Mouse (Mus musculus): ENCODE measurements around the gene Snapc4.

DNA sequence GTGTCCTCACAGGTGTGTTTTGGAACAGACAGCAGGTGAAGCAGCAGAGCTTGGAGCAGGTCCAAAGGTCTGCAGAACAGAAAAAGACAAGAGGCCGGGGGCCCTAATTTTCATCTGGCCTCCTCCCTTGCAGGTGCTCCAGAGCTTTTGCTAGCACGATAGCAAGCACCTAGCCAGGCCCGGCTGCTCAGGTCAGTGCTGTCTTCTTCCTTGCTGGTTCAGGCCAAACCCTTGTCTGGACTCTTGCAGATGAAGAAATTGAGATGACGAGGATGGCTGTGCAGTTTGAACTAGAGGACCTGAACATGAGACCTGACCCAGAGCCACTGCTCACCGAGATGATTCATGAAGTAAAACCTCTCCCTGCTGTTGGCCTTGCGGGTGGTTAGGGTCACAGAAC is 11.2 kb upstream of the Snapc4 start:
- no peak for TF ChIP-seq CEBPB (IDR thresholded peaks at IDR 0.05; ENCODE audit: low read depth)
- TF ChIP-seq FOSL1 (IDR thresholded peaks at IDR 0.05; ENCODE audit: insufficient read depth, low read length, poor library complexity, severe bottlenecking), result no peak
- no peak for TF ChIP-seq MYOD1 (IDR thresholded peaks at IDR 0.05; ENCODE audit: control insufficient read depth, insufficient read length, low read depth)
- TF ChIP-seq CTCF (IDR thresholded peaks at IDR 0.05; ENCODE audit: control insufficient read depth, insufficient read depth, insufficient read length), result no peak
- no peak for TF ChIP-seq MAX (IDR thresholded peaks at IDR 0.05)
- TF ChIP-seq USF1 (IDR thresholded peaks at IDR 0.05; ENCODE audit: low read depth), result no peak
- no peak for TF ChIP-seq MYOG (IDR thresholded peaks at IDR 0.05; ENCODE audit: control insufficient read depth, extremely low read depth, insufficient read length)

All from C2C12 (cell line).